Mouse (Mus musculus) yolk sac, embryonic 10.5 days (tissue): ENCODE results near the gene Myog.
A peak's percentile ranks its signal among the peaks of the same experiment; 100 is the strongest.
"Not testable (repeated sequence)": the region's sequence is repeated elsewhere in the genome, so short reads cannot be mapped to it uniquely, and the experiment has no call there.

Experiments used
- DNase-seq: peaks from one replicate; pipeline ENCODE4 v3.0.0-alpha.2; 2017; ENCODE audit warnings: low spot score

Myog gene

GRCm38 (mm10) chr1:134289598-134290099, at the start of gene Myog:
Myog (plus strand) TSS chr1:134289989.
- DNase-seq, result no peak

DNA sequence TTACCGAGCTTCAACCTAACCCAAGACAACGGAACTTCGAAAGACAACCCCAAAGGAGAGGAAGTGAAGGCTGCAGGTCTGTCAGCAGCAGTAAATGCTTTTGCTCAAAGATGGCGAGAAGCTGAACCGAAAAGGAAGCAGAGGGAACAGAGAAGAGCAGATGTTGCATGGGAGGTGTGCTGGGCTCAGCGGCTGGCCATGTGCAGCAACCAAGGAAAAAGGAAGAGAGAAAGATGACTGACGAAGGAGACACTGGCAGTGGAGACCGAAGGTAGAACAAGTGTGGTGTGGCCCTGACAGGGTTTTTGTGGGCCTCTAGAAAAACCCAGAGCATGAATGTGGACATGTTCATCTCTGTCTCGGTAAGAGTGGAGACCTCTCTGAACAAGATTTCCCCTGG, 49.1 kb upstream of the Myog start:
- no peak for DNase-seq

DNA sequence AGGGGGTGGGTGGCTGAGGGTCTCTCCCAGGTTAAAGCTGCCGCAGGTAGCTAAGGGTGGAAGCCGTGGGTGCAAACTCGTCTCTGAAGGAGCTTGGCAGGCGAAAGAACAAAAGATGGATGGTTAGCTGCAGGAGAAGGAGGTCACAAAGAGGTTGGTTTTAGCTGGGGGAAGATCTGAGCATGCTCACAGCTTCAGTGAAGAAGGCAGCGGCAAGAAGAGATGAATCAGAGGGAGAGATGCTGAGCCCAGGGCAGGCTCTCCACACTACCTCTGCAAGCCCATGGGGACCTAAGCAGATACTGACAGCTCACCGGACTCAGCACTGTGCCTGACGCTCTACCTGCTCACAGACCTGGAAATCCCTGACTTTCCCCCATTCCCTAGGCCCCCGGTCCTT, 48.5 kb upstream of the Myog start:
- no peak for DNase-seq

- no peak for DNase-seq
Measured at GRCm38 (mm10) chr1:134242286-134242685, 47.5 kb upstream of the Myog start.

DNA sequence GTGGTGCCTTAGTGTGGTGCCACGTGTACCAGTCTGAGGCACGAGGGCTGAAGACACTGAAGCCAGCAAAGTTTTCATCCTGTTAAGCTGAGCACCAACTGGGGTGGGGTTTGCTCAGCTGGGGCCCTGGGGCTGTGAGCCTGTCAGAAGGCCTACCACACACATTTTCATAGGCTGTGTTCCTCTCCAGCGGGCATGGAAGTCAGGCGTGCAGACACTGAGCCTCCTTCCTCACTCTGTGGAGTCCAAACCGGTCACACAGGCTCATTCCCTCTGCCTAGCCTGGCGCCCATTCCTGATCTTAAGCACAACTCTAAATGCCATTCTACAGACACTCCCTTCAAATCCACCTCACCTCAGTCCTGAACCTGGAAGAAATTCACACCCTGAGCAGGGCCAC, 46.3 kb upstream of the Myog start:
- no peak for DNase-seq

DNA sequence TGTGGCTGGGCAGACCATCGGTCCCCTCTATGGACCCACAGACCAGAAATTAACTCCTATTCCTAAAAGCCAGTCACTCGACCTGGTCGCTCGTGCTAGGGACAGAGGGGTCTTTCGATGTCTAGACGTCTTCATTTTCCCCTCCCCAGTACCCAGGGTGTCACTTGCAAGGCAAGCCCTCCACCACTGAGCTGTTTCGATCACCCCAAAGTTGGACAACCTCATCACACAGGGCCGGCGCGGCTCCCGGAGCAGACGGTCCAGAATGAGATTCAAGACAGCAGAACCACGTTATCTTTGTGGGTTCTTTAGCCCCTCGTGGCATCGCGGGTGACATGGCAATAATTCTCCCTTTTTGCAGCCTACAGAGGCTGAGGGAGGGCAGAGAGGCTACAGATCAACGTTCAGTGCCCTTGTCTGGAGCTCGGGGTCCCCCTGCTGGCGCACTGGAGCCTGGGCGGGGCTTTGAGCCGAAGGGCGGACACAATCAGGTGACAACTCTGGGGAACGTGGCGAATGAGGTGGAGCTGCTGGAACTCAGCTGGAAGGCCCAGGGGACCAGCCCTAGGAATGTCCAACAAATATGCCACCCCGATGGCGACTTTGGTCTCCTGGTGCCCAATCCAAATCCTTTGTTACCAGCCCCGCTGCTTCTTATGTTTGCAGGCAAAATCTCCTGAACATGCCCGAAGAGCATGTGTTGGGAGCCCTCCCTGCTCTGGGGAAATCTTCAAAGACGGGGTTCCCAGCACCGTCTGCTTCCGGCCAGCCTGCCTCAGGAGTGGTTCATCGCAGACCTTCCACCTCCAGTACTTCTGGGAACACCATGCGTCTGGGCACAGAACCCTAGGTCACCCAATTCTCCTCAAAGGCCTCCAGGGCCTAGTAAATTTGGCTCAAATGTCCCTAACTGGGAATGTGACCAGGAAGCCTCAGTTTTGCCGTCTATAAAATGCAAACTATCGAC, 45.6 kb upstream of the Myog start:
- DNase-seq, result peak; percentile 84

DNA sequence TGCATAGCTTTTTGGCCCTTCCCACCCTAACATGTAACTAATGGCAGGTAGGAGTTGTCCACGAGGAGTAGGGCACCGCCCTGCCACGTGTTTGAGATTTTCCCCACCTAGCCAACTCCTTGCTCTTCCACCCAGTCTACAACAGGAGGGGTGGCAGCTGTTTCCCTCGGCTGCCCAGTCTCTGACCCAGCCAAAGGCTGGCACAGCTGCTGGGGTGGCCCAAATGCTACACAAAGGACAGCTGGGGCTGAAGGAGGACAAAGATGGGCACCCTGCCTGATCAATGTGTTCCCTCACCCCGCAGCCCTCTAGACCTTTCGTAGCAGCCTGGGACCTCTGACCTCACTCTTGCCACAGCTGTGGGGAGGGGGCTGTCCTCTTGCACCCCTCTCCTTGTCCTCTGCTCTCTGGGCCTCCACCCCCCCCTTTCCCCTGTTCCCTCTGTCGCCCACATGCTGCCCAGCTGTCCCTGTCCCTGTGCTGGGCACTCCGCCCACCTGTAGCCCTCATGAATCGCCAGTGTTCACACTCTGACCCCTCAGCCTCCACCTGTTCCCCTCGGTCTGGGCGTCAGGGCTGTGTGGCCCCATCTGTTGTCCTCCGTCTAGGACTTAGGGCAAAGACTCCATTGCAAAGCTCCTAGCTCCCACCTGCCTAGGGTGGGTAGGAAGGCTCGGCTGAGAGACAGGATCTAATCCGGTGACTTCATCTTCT, 44.6 kb upstream of the Myog start:
- DNase-seq, result no peak

DNA sequence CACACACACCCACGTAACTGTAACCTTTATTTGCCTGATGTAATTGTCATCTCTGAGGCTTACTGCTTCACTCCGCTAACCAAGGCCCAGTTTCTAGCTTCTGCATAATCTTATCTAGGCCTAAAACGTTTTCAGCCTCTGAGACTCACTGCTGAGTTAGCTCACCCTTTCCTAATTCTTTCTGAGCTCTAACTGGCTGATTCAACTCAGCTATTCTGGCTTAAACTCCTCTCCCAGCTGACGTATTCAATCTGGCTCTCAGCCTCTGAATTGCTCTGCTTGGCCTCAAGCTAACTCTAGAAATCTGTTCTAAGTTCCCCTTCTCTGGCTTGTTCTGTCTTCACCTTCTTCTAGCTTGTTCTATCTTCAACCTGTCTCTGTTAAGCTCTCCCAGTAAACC, 43.2 kb upstream of the Myog start:
- DNase-seq, result no peak

DNA sequence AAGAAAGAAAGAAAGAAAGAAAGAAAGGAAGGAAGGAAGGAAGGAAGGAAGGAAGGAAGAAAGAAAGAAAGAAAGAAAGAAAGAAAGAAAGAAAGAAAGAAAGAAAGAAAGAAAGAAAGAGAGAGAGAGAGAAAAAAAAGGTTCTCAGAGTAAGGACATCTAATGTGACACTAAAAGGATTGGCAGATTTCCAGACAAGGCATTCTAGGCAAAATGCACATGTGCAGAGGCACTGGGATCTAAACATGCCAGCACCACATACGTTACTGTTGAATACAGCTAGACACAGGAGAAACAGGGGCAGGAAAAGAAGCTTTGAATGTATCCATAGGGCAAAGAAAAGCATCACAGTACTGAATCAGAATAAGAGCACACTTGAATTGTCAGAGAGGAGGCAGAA, 40.1 kb upstream of the Myog start:
- not testable (repeated sequence) for DNase-seq

DNA sequence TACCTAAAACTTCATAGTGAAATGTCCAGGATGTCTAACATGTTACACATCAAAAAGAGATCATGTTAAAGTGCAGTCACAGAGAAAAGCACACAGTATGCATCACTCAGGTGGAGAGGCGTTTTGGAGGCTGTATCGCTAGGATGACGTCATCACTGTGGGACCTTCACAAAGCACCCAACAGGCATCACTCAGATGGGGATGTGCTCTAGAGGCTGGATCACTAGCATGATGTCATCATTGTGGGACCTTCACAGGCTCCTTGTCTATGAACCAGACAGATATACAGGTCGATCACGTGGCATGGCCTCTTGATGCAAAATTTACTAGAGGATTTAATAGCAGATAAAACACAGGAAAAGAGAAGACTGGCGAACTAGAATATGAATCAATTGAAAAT, 25.4 kb upstream of the Myog start:
- DNase-seq, result no peak

DNA sequence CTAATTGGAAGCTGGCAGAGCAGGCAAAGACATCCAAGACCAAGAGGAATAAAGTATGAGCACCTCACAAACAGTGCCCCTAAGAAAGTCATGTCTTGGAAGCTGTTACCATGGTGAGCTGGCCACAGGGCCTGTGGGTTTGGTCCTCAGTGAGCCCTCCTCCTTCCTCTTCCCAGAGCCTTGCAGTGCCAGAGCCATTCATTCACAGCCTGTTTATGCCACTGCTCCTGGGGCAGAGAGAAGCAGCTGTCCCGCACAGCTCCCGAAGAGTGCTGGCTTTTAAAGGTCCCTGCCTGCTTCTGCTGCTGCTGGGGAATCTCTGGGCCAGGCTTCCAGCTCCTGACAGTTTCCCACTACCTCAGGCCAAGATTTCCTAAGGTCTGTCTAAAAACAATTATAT, 24.0 kb upstream of the Myog start:
- DNase-seq, result no peak

DNA sequence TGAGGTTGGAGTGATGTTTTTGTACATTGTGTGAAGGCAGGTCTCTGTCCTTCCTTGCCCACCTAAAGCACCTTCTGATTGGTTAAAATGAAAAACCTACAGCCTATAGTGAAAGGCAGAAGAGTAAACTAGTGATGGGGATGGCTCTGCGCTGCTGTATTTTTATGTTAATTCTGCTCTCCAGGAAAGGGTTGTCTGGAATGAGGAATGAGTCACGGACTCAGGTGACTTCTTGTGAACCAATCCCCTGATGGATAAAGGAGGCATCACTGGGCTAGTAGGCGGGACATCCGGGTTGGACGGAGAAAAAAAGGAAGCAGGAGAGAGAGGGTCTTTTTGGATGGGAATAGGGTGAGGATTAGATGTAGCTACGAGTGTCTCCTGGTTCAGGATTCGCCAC, 19.8 kb upstream of the Myog start:
- DNase-seq, result no peak

- DNase-seq, result no peak
Measured at GRCm38 (mm10) chr1:134272754-134273250, 17.0 kb upstream of the Myog start.

DNA sequence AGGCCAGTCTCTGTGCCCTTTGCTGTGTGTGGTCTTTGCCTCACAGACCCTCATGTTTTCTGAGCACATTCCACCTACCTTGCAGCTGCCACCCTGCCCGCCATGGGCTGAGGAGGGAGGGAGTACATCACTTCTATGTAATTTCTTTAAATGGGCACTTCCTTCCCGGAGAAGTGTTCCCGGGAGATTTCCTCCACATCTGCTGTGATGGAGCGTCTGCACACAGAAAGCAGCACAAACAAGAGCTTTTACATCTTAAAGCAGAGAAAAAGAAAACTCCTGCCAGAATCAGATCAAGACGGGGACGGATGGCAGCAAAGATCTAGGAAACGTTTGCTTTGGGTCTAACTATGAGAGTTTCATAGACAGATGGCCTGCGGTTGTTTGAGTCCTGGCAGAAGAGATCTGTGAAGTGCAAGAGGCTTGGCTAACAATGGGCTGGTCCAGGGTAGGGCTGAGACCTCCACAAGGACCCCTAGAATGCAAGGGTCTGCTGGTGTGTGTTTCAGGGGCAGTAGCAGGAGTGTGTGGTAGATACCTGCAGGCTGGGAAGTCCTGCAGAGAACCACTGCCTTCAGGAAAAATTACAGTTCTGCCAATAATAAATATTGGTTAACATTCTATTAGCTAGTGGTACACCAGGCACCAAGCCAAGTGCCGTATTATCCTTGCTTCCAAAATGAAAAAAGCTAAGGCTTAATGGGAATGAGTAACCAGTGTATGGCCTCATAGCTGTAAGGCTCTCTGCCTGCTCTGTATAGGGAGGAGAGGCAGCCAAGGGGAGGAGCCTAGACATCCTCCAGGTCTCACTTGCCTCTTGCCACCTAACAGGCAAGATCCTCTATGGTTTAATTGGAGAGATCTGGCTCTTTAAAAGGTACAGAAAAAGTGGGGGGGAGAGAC, 16.0 kb upstream of the Myog start:
- DNase-seq, result no peak

GRCm38 (mm10) chr1:134274483-134274920, 15.3 kb upstream of the Myog start:
- no peak for DNase-seq

DNA sequence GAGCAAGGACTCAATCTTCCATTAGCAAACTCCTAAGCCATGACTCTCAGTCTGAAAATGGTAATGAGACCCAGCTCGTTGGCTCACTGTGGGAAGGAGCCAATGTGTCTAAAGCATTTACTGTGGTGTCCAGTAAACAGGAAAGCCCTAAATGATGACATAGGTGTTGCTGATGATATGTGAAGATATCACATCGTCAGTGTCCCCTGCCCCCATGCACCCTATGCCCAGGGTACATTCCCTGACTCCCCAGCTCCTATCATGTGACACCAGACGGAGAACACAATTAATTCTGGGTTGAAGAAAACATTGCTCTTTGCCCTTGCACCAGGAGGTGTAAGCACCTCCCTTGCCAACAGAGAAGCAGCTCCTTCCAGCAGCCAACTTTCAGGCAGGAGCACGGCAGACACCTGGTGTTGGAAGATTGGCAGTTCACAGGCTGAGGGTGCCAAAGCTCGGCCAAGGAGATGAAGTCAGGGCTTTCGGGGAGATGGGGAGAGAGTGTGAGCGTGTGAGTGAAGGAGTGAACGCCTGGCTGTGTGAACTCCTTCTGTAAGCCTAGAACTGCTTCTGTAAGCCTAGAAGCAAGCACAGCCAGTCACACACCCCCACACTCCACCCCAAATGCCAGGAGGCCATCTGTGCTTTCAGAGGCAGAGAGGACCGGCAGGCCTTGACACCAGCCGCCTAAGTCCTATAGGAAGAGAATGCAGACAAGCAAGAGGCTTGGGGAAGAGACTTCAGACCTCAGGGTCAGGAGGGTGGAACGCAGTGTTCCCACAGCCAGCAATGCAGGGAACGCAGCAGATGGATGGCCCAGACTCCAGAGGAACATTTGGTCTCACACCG, 13.9 kb upstream of the Myog start:
- DNase-seq, result no peak

GRCm38 (mm10) chr1:134276823-134277222, 13.0 kb upstream of the Myog start:
- no peak for DNase-seq

GRCm38 (mm10) chr1:134280174-134280573, 9.6 kb upstream of the Myog start:
- DNase-seq, result no peak

DNA sequence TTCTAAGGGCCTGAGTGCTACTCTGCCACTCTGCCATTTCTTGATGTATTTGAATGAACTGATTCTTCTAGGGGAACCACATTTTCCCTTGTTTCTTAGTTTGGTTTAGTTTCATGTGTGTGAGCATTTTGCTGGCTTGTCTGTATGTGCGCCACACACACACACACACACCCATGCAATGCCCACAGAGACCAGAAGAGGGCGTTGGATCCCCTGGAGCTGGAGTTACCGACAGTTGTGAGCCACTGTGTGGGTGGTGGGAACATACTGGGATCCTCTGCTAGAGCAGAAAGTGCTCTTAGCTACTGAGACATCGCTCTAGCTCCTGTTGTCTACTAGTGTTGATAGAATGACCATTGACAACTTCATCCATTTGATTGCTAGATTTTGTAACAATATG, 8.2 kb upstream of the Myog start:
- no peak for DNase-seq

- no peak for DNase-seq
Measured at GRCm38 (mm10) chr1:134282342-134282741, 7.4 kb upstream of the Myog start.

DNA sequence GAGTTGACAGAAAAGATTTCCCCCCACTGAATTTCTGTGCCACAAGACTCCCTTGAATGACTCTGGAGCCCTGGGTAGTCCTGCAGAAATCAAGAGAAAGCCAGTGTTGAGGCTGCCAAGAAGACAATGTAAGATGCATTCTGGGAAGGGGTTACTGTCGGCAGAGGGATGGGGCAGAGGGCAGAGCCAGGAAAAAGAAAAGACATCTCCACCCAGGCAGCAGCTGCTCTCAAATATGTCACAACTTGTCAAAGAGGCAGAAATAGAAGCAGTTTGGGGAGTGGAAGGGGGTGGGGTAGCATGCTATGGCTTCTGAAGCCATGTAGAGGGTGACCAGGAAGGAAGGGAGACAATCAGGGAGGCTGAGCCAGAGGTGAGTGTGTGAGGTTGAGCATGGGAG, 6.7 kb upstream of the Myog start:
- DNase-seq, result no peak
